Mouse (Mus musculus): ENCODE results near the gene Olfr1362. TPM values are rescaled to one million over a fixed set of nuclear protein-coding genes. Genes with fewer than 3 reads are reported as not detected.

Gene Olfr1362
- not detected for total RNA-seq (2021)
- long read RNA-seq, experiment 1, result 0 reads
- long read RNA-seq, experiment 2, result 0 reads

GRCm38 (mm10) chr13:21613922-21614321, at the start of gene Olfr1362:
Olfr1362 (minus strand) TSS chr13:21614022.
- no peak for DNase-seq (ENCODE audit: low spot score in 2 of 2)

- DNase-seq (ENCODE audit: low spot score in 2 of 2), result no peak
Observed at GRCm38 (mm10) chr13:21663286-21663685, 49.5 kb upstream of the Olfr1362 start, which contains the start of gene Olfr1361. Olfr1361 (minus strand) TSS chr13:21663386.

- no peak for DNase-seq (ENCODE audit: low spot score in 2 of 2)
Observed at GRCm38 (mm10) chr13:21642418-21642817, 28.6 kb upstream of the Olfr1362 start, which contains the start of gene Olfr11. Olfr11 (minus strand) TSS chr13:21642518.

GRCm38 (mm10) chr13:21591618-21592017, 22.2 kb downstream of the Olfr1362 start:
- DNase-seq (ENCODE audit: low spot score in 2 of 2), result no peak

GRCm38 (mm10) chr13:21581659-21582058, 32.2 kb downstream of the Olfr1362 start, which contains the start of gene Olfr1364:
Olfr1364 (minus strand) TSS chr13:21581759.
- no peak for DNase-seq (ENCODE audit: low spot score in 2 of 2)

Other genes starting within 250 kb of the Olfr1362 start
- 10 to 100 TPM; 67.9 to 68.8 TPM for gene Zkscan3, start 211.3 kb downstream of the Olfr1362 start, total RNA-seq (2021)
- under 1 TPM; 0.90 to 0.95 TPM for gene Pgbd1, start 173.0 kb downstream of the Olfr1362 start, total RNA-seq (2021)
- gene Zscan26, start 160.3 kb downstream of the Olfr1362 start, total RNA-seq (2021), result 10 to 100 TPM; 38.2 to 41.0 TPM
- gene Nkapl, start 145.5 kb downstream of the Olfr1362 start, total RNA-seq (2021), result 1 to 10 TPM; 1.8 TPM
- 1 to 10 TPM; 6.1 to 6.5 TPM for gene Zkscan4, start 135.1 kb downstream of the Olfr1362 start, total RNA-seq (2021)
- gene Gm10065, start 134.6 kb downstream of the Olfr1362 start, total RNA-seq (2021), result not detected
- gene AK157302, start 118.8 kb downstream of the Olfr1362 start, total RNA-seq (2021), result 1 to 10 TPM; 9.0 to 10.0 TPM
- 10 to 100 TPM; 83.5 to 90.6 TPM for gene Gm11273, start 112.6 kb downstream of the Olfr1362 start, total RNA-seq (2021)
- gene Zkscan8, start 82.9 kb downstream of the Olfr1362 start, total RNA-seq (2021), result 10 to 100 TPM; 27.8 to 30.2 TPM
- gene Olfr1366, start 71.2 kb downstream of the Olfr1362 start, total RNA-seq (2021), result not detected
- not detected for gene Olfr1535, start 54.1 kb downstream of the Olfr1362 start, total RNA-seq (2021)
- gene Olfr1364, start 32.3 kb downstream of the Olfr1362 start, total RNA-seq (2021), result not detected
- gene Olfr11, start 28.5 kb upstream of the Olfr1362 start, total RNA-seq (2021), result under 1 TPM in 1 of 2 experiments, not detected in 1; 0.08 TPM
- gene Olfr1361, start 49.4 kb upstream of the Olfr1362 start, total RNA-seq (2021), result not detected
- gene Olfr1360, start 63.4 kb upstream of the Olfr1362 start, total RNA-seq (2021), result not detected
- not detected for gene Olfr1359, start 84.1 kb upstream of the Olfr1362 start, total RNA-seq (2021)
- gene Hist1h2bl, start 102.1 kb upstream of the Olfr1362 start, total RNA-seq (2021), result 100 to 1,000 TPM; 453 to 539 TPM
- gene Hist1h2ai, start 102.4 kb upstream of the Olfr1362 start, total RNA-seq (2021), result 100 to 1,000 TPM; 319 to 362 TPM
- 100 to 1,000 TPM; 643 to 717 TPM for gene Hist1h3h, start 103.6 kb upstream of the Olfr1362 start, total RNA-seq (2021)
- gene Hist1h2bm, start 108.0 kb upstream of the Olfr1362 start, total RNA-seq (2021), result 100 to 1,000 TPM; 142 to 169 TPM
- 100 to 1,000 TPM in 1 of 2 experiments, 10 to 100 TPM in 1; 89.5 to 116 TPM for gene Hist1h4j, start 121.0 kb upstream of the Olfr1362 start, total RNA-seq (2021)
- gene Hist1h4k, start 136.5 kb upstream of the Olfr1362 start, total RNA-seq (2021), result 1,000 to 10,000 TPM; 1,000 to 1,309 TPM
- gene Hist1h2ak, start 139.8 kb upstream of the Olfr1362 start, total RNA-seq (2021), result 100 to 1,000 TPM; 172 to 196 TPM
- 100 to 1,000 TPM; 256 to 306 TPM for gene Hist1h2bn, start 140.1 kb upstream of the Olfr1362 start, total RNA-seq (2021)
- gene Hist1h1b, start 166.6 kb upstream of the Olfr1362 start, total RNA-seq (2021), result 100 to 1,000 TPM; 315 to 390 TPM
- 100 to 1,000 TPM; 511 to 579 TPM for gene Hist1h3i, start 169.3 kb upstream of the Olfr1362 start, total RNA-seq (2021)
- 100 to 1,000 TPM; 122 to 129 TPM for gene Hist1h2an, start 173.2 kb upstream of the Olfr1362 start, total RNA-seq (2021)
- 100 to 1,000 TPM; 192 to 223 TPM for gene Hist1h2bp, start 173.4 kb upstream of the Olfr1362 start, total RNA-seq (2021)
- 100 to 1,000 TPM; 352 to 396 TPM for gene Hist1h2bq, start 196.2 kb upstream of the Olfr1362 start, total RNA-seq (2021)
- 100 to 1,000 TPM; 477 to 608 TPM for gene Hist1h2ao, start 196.4 kb upstream of the Olfr1362 start, total RNA-seq (2021)
- 100 to 1,000 TPM; 742 to 886 TPM for gene Hist1h4m, start 197.7 kb upstream of the Olfr1362 start, total RNA-seq (2021)
- gene Hist1h4n, start 218.2 kb upstream of the Olfr1362 start, total RNA-seq (2021), result 100 to 1,000 TPM; 144 to 157 TPM
- gene Hist1h2ap, start 219.5 kb upstream of the Olfr1362 start, total RNA-seq (2021), result 100 to 1,000 TPM; 329 to 379 TPM
- 100 to 1,000 TPM; 346 to 390 TPM for gene Hist1h2br, start 219.7 kb upstream of the Olfr1362 start, total RNA-seq (2021)